Mouse (Mus musculus): ENCODE measurements around the gene Hnrnpul2.
A peak's percentile ranks its signal among the peaks of the same experiment; 100 is the strongest.
"Not testable (repeated sequence)": the region's sequence is repeated elsewhere in the genome, so short reads cannot be mapped to it uniquely, and the experiment has no call there.

Hnrnpul2 gene

DNA sequence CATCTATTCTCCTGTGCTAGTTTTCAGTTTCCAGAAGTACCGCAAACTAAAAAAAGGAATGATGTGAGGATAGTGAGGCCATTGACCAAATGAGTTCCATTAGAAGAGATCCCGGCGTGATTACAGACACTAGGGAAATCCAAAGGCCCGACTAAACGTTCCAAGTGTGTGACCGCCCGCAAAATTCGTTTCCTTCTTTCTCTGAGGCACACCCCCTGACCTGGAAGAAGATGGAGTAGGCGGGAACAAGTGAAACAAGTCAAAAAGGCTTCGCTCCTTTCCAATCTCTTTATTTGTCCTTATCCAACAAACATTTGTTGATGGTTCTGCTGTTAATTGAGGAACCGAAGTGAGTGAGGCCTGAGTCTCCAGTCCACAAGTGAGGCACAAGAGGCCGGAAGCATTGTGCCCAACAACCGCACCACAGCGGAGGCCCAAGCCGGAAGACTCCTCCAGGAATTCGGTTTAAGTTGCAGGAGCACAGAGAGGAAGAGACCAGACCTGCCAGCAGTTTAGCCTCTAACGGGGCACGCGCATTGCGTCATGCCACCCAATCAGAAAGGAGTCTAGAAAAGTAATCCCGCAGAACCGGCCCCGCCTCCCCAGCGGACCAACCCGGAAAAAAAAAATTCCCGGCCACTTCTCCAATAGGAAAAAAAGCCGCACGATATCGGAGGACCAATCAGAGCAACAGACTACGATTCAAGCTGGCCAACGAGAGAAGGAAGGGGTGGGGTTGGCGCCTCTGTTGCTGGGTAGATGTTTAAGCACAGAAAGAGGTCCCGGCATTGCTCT is 812 bp upstream of the Hnrnpul2 start, which contains the start of gene Ttc9c:
TSS of gene Ttc9c (minus strand) at position 533 of the 795 bp plus-strand sequence.
- peak; percentile 93 for DNase-seq (ENCODE audit: low spot score)

DNA sequence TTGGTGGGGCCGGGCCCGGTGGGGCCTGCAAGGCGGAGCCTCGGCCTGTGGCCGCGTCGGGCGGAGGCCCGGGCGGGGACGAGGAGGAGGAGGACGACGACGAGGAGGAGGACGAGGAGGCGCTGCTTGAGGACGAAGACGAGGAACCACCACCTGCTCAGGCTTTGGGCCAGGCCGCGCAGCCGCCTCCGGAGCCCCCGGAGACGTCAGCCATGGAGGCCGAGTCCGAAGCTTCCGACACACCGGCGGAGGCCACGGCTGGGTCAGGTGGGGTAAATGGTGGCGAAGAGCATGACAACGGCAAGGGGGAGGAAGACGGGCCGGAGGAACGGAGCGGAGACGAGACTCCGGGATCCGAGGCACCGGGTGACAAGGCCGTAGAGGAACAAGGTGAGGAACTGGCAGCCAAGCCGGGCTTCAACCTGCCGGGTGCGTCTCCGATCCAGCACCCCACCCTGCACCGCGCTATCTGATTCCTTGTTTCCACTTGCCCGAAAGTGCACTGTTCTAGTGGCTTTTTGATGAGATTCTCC is 680 bp downstream of the Hnrnpul2 start:
- no peak for DNase-seq (ENCODE audit: low spot score)

DNA sequence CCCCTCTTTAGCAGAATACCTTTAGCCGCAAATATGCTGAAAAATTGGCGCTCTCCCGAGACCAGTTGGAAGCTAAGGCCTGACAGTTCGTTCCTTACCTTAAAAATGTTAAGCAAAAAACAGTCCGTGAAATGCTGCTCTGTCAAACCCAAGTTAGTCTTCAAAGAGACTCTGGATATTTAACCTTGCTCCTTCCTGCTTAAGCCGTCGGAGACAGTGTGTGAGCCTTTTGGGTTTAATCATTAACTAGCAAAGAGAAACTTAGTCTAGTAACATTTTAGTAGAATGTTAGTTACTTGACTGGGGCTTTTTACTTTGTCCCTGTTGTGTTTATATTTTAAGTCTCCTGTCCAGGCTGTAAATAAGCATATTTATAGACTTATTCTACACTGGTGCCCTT is 1.3 kb downstream of the Hnrnpul2 start:
- DNase-seq (ENCODE audit: low spot score) = no peak

DNA sequence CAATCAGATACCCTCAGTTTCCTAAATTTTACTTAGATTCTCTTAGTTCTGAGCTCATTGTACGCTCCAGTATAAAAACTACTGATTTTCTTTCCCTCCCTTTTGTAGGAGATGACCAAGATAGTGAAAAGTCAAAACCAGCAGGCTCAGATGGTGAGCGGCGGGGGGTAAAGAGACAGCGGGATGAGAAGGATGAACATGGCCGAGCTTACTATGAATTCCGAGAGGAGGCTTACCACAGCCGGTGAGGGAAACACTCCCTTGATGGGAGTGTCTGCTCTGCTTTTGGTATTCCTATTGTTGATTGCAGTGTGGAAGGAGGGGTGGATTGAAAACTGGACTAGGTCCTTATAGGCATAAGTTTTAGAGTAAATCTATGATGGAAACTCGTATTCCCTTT is 2.9 kb downstream of the Hnrnpul2 start:
- no peak for DNase-seq (ENCODE audit: low spot score)

DNA sequence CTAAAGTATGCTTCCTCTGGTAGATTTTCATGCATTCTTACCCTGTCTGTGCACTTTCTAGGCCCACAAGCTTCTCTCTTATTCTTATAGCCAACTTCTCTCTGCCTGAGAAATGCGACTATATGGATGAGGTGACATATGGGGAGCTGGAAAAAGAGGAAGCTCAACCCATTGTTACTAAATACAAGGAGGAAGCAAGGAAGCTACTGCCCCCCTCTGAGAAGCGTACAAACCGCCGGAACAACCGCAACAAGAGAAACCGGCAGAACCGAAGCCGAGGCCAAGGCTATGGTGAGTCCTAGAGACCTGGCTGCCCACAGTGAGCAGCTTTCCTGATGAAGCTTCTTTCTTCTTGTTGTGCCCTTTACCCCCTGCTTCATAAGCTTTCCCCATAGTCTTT is 9.8 kb downstream of the Hnrnpul2 start, which contains the start of gene AC129217.1:
TSS of gene AC129217.1 (plus strand) at position 114 of the 400 bp plus-strand sequence.
- DNase-seq (ENCODE audit: low spot score) = no peak

DNA sequence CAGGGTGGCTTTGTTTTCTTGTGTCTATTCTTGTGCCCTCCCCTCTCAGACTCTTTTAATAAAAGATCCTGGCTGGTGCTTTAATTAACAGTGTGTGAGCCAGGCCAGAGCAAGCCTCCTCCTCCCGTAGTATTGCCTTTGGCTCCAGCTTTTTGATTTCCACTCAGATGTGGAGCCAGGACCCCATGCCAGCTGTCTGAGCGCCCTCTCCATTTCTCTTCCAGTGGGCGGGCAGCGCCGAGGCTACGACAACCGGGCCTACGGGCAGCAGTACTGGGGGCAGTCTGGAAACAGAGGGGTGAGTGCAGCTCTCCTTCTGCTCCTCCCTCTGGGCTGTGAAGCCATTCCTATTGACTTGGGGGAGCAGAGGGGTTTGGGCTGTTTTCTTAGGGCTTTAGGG is 10.9 kb downstream of the Hnrnpul2 start:
- no peak for DNase-seq (ENCODE audit: low spot score)

DNA sequence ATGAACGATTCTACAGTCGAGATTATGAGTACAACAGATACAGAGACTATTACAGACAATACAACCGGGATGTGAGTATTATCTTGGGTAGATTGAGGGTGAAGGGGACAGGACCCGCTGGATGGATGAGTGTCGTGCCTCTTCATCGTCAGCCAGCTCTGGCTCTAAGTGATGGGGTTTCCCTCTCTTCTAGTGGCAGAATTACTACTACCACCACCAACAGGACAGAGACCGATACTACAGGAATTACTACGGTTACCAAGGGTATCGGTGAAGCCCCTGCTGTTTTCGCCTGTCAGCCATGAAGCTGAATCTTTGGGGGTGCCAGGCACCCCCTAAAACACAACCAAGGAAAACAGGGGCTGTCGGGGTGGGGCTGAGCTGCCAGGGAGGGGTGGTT is 11.5 kb downstream of the Hnrnpul2 start:
- DNase-seq (ENCODE audit: low spot score) = no peak

DNA sequence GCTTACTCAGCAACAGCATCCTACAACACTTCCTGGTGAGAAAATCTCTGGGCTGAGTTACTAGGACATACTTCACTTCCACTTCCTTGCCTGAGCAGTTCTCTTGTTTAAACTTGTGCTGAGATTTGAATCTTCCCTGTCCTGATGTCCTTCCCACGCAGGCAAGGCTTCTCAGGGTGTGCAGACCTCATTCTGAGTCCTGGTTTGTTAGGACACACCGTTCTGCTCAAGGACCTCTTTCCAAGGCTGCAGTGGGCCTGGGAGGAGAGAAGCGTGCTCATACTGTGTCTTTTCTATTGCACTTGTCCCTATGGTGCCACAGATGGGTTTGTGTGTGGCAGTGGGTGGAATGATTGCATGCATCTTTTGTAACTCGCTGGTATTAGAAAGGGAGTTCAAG is 13.2 kb downstream of the Hnrnpul2 start:
- no peak for DNase-seq (ENCODE audit: low spot score)

DNA sequence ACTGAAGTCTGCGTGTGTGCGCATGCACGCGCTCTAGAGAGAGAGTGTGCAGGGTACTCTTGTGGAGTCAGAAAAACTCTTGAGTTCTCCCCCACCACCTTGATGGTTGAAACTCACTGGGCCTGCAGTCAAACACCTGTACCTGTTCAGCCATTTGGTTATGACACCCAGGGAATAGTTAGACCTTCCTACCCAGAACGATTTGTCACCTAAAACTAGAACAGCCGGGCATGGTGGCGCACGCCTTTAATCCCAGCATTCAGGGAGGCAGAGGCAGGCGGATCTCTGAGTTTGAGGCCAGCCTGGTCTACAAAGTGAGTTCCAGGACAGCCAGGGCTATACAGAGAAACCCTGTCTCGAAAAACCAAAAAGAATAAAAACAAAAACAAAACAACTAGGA is 16.5 kb downstream of the Hnrnpul2 start:
- DNase-seq (ENCODE audit: low spot score) = not testable (repeated sequence)

DNA sequence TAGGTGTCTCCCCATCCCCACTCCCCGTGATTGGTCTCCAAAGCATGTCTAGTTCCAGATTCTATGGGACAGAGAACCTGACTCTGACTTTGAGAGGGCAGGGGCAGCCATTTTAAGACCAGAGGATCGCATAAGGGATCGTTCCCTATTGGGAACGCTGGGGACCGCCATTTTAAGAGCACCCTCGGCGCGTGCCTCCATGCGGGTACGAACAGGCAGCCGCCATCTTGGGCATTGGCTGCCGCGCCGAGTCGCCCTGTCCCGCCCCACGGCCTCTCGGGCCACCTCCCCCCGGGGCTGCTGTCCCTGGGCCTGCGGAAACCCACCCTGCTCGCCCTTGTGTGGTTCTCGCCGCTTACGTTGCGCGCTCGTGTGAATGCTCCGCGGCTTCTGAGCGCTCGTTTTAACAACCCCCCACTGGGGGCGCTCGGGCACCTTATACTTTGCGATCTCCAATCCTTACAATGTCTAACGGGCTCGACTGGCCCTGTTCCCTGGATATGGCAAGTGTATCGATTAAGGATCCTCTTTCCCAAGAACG is 17.5 kb downstream of the Hnrnpul2 start, which contains the start of gene Bscl2:
TSS of gene Bscl2 (plus strand) at position 217 of the 541 bp plus-strand sequence.
- peak; percentile 79 for DNase-seq (ENCODE audit: low spot score)

DNA sequence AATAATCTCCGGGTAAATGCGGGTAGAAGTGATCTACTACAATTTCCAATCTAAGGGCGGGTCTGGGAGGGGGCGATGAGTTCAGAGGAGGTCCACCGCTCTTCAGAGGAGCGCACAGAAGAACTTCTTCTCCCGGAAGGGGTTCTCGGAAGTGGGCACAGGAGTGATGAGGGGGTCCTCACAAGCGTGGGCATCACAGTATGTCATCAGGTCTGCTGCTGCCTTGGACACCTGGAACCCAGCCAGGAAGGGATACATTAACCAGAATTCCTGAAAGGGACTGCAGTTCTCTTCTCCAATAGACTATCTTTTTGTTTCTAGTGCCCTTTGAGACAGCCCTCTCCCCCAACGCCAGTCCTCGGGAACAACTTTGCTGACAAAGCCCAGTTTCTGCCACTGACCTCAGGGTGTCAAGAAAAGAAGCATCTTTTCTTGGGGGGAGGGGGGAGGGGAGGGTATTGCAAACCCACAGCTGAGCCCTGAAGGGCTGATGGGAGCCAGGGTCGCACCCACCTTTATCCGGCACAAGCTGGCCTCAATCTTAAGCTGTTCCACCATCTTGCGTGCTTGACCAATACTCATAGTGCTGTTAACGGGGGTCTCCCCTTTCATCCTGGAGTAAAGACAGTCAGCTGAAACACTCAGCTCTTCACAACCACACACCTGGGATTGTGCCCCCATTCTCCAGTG is 18.4 kb downstream of the Hnrnpul2 start:
- no peak for DNase-seq (ENCODE audit: low spot score)

DNA sequence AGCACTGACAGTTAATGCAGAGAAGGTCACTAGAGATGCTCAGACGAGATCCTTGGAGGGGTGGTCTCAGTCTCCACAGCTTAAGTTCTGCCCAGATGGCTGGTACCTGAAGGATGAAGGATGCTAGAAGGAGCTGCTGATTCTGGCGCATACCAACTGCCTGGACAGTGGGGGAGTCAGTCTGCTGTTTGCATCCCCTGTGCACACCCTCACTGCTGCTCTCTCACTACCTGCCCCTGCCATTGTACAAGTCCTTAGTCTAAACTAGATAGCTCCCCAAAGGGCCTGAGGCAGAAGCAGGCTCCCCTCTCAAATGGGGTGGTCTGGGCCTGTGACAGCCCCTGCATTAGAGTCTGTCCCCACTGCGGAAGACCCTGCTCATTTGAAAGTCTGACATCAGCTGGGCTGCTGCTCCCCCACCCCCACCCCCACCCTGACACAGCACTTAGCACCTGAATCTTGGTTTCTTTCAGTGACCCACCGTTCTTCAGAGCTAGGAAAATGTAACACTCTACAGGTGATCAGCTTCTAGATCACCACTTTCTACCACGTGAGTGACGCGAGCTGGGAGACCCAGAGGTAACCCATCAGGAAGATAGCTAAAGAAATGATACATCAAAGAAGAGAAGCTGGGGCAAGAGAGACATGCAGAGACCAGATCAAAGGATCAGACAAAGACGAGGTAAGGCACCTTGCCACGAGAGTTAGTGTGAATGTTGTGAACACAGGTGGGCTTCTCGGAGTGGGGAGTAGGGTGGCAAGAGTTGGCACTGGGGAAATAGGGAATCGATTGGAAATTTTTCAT is 19.5 kb downstream of the Hnrnpul2 start, which contains the start of gene Gng3:
TSS of gene Gng3 (minus strand) at position 92 of the 805 bp plus-strand sequence.
- no peak for DNase-seq (ENCODE audit: low spot score)

DNA sequence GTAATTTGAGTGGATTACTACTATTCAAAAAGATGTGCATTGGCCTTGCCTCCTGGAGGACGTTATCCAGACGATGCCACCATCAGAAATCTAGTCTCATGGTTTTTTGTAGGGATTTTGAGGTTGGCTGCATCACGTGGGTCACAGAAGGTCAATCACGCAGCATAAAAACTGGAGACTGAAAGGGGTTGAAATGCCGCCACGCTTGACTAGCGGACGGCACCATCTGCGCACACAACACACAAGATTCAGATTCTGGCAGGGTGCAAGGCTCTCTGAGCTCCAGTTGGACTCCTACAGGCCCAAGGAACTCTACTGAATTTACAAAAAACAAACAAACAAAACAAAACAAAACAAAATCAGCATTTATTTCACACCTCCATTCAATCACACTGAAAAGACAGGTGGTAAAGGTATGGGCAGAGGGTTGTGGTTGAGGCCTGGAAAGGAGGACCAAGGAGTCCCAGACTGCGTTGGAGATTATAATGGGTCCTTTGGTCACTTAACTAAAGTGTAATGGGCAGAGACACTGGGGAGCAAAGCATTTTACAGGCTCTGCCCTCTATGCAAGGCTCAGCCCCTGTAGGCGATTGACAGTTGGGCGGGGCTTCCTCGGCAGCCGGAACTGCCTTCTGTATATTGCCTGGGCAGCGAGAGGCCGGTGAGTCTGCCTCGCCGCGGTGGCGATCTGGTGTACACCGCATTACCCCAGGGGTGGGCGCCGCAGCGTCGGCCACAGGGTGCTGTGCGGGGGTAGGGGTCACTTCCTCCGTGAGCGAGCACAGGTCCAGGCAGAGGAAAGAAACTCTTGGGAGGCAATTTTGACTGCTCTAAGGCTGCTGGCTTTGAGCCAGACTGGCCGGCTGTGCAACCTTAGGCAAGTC is 20.3 kb downstream of the Hnrnpul2 start:
- no peak for DNase-seq (ENCODE audit: low spot score)

DNA sequence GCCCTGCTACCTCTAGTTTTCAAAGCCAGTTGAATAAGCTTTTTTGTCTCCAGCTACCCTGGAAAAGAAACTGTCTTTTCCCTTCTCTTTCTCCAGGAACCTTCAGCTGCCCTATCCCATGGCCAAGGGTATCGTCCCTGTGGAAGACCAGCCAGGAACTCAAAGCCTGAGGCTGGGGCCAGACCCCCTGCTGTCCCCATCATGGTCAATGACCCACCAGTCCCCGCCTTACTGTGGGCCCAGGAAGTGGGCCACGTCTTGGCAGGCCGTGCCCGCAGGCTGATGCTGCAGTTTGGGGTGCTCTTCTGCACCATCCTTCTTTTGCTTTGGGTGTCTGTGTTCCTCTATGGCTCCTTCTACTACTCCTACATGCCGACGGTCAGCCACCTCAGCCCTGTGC is 21.2 kb downstream of the Hnrnpul2 start:
- no peak for DNase-seq (ENCODE audit: low spot score)

DNA sequence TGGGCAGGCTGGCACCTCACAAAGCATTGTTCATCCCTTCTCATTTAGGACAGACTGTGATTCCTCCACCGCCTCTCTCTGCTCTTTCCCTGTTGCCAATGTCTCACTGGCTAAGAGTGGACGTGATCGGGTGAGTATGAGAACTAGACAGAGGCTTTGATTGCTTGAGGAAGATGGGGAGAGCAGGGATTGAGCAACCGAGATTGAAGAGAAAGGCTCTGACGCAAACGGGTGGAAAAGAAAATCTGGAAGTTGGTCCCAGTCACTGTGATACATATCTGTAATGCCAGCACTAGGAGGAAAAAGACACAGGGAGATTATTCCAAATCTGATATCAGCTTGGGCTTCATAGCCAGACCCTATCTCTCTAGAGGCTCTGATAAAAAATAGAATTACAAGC is 23.2 kb downstream of the Hnrnpul2 start:
- no peak for DNase-seq (ENCODE audit: low spot score)

DNA sequence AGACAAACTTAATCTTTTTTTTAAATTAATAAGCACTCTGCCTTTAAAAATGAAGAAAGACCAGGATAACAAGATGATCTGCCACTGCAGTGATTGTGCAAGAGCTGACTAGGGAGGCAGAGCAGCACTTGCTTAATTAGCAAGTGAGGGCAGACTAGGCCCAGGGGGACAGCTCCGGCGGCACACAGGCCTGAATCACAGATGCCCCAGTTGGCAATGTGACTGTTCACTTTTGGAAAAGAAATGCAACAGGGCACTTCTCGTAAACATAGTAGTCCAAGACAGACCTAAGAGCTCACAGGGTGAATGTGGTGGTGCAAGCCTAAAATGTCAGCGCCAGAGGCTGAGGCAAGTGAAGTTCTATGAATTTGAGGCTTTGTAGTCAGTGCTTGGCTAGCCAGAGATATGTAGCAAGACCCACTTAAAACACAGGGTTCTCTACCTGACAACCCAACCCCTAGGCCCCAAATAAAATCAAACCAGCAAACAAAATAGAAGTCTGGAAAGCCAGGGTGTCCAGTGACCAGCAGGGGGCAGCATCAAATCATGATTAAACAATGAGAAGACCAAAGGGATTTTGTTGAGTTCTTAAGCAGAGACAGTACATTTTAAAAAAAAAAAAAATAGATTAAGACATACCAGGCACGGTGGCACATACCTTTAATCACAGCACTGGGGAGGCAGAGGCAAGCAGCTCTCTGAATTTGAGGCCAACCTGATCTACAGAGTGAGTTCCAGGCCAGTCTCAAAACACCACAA is 24.7 kb downstream of the Hnrnpul2 start:
- DNase-seq (ENCODE audit: low spot score) = no peak

DNA sequence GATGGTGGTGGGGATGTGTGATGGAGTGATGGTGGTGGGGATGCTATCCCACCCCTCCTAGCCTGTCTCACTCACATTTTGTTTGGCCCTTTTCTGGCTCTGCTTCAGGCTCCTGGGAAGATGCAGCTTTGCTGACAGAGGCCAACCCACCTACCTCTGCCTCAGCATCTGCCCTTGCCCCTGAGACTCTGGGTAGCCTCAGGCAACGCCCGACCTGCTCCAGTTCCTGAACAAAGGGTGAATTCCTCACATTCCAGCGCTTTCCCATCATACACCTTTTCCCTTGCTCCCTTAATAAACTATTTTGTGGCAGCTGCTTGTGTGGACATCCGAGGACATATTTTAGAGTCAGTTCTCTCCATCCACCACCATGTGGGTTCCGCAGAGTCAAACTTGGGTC is 28.5 kb downstream of the Hnrnpul2 start:
- DNase-seq (ENCODE audit: low spot score) = no peak

DNA sequence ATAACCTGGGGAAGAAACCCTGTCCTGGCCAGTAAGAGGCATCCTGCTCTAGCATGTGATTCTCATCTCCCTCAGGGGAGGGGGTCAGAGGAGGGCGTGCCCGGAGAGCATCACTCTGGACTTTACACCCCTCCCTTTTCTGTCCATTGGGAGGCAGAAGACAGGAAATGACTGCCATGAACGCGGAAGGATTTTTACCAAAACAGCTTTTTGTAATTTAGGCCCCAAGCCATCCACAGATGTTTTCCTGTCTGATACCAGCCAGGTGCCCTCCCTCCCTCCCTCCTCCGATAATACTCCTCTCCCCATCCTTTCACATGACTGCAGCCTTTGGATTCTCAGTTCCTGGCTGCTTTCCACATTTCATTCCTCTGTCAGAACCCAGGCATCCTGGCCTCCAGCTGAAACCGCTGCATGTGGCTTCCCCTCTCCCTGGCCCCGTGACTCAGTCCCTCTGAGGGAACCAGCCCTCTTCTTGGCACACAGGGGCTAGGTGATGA is 30.6 kb downstream of the Hnrnpul2 start, which contains the start of gene Lrrn4cl:
TSS of gene Lrrn4cl (plus strand) at position 367 of the 500 bp plus-strand sequence.
- no peak for DNase-seq (ENCODE audit: low spot score)

DNA sequence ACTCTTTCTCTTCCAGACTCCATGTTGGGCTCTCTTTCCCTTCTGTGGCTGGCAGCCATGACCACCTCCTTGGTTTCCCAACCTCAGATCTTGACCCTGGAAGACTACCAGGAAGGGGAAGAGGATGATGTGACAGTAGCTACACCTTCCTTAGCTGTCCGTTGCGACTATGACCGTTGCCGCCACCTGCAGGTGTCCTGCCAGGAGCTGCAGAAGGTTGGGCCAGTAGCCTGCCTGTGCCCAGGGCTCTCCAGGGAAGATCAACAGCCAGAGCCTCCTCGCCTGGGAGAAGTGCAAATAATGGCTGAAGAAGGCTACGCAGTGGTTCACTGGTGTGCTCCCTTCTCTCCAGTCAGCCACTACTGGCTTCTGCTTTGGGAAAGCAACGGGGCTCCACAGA is 31.8 kb downstream of the Hnrnpul2 start:
- DNase-seq (ENCODE audit: low spot score) = no peak
